Mouse (Mus musculus): ENCODE measurements around the gene Chn1.

DNA sequence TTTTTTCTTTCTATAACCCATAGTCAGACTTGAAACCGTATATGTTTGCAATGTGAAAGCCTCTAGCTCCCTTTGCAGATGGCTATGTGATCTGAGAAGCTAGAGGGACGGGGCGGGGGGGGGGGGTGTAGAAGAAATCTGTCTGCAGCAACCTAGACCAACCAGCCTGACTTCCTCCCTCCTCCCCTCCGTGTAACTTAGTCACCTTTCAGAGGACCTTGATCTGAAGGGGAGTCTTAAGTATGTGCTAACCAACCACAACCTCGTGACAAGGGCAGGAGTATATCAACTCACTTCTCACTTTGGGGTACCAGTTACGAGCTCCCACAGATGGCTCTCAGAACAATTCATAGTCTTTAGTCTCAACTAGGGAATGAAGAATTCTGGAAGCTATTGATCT, 166.8 kb downstream of the Chn1 start:
- no peak for TF ChIP-seq CTCF (IDR thresholded peaks at IDR 0.05; ENCODE audit: control insufficient read depth, insufficient read depth, insufficient replicate concordance, low read depth, low read length)
- no peak for TF ChIP-seq POLR2A (IDR thresholded peaks at IDR 0.05; ENCODE audit: control insufficient read depth, low read depth, low read length)
